Mouse (Mus musculus): ENCODE measurements around the gene Zfp82. TPM values are rescaled to one million over a fixed set of nuclear protein-coding genes. Genes with fewer than 3 reads are reported as not detected.

The Zfp82 gene
- total RNA-seq, 2 experiments from 2014 or later, result 1.6 to 2.7 TPM

Small RNA genes lying within 50 kb of the gene (microRNA-seq; reads per million reads assigned to microRNA genes)
- gene Gm23368, result not detected

Other genes with a start within 250 kb of the Zfp82 start
- 1 to 10 TPM; 2.3 TPM for gene Zfp940, start 219.2 kb downstream of the Zfp82 start, total RNA-seq (2021)
- gene Zfp420, start 212.9 kb downstream of the Zfp82 start, total RNA-seq (2021), result 1 to 10 TPM; 2.9 to 3.7 TPM
- gene Zfp27, start 166.3 kb downstream of the Zfp82 start, total RNA-seq (2021), result 1 to 10 TPM; 7.9 to 8.1 TPM
- 1 to 10 TPM; 4.2 to 4.6 TPM for gene Zfp383, start 164.7 kb downstream of the Zfp82 start, total RNA-seq (2021)
- gene Zfp74, start 118.8 kb downstream of the Zfp82 start, total RNA-seq (2021), result 1 to 10 TPM; 5.4 to 6.4 TPM
- gene Zfp568, start 88.9 kb downstream of the Zfp82 start, total RNA-seq (2021), result 10 to 100 TPM; 11.0 to 16.9 TPM
- 1 to 10 TPM; 2.1 to 2.3 TPM for gene Zfp14, start 21.5 kb downstream of the Zfp82 start, total RNA-seq (2021)
- gene Gm26920, start 17.5 kb upstream of the Zfp82 start, total RNA-seq (2021), result not detected
- gene Zfp566, start 17.6 kb upstream of the Zfp82 start, total RNA-seq (2021), result 1 to 10 TPM; 2.2 to 3.4 TPM
- gene Zfp260, start 21.9 kb upstream of the Zfp82 start, total RNA-seq (2021), result 10 to 100 TPM; 33.3 to 37.9 TPM
- 1 to 10 TPM; 1.3 TPM for gene Zfp382, start 49.0 kb upstream of the Zfp82 start, total RNA-seq (2021)
- gene Zfp146, start 96.8 kb upstream of the Zfp82 start, total RNA-seq (2021), result 10 to 100 TPM; 24.7 to 28.7 TPM
- 100 to 1,000 TPM; 938 to 989 TPM for gene Cox7a1, start 111.2 kb upstream of the Zfp82 start, total RNA-seq (2021)
- 100 to 1,000 TPM; 198 to 205 TPM for gene Capns1, start 125.9 kb upstream of the Zfp82 start, total RNA-seq (2021)
- gene Polr2i, start 159.0 kb upstream of the Zfp82 start, total RNA-seq (2021), result 10 to 100 TPM; 57.1 to 57.7 TPM
- 10 to 100 TPM; 29.6 to 31.9 TPM for gene Tbcb, start 159.4 kb upstream of the Zfp82 start, total RNA-seq (2021)
- not detected for gene Ovol3, start 162.8 kb upstream of the Zfp82 start, total RNA-seq (2021)
- gene Thap8, start 207.2 kb upstream of the Zfp82 start, total RNA-seq (2021), result not detected
- gene Wdr62, start 207.5 kb upstream of the Zfp82 start, total RNA-seq (2021), result 1 to 10 TPM; 2.0 to 2.2 TPM
- gene Clip3, start 218.8 kb upstream of the Zfp82 start, total RNA-seq (2021), result 1 to 10 TPM; 3.2 to 4.3 TPM
- gene Alkbh6, start 235.8 kb upstream of the Zfp82 start, total RNA-seq (2021), result 10 to 100 TPM; 20.6 to 24.6 TPM
- 1 to 10 TPM; 2.0 to 2.1 TPM for gene Syne4, start 241.9 kb upstream of the Zfp82 start, total RNA-seq (2021)
- under 1 TPM; 0.59 TPM for gene E130208F15Rik, start 248.8 kb upstream of the Zfp82 start, total RNA-seq (2021)

Data from gastrocnemius, adult 18-20 months (tissue).